In the genomic region with DNA sequence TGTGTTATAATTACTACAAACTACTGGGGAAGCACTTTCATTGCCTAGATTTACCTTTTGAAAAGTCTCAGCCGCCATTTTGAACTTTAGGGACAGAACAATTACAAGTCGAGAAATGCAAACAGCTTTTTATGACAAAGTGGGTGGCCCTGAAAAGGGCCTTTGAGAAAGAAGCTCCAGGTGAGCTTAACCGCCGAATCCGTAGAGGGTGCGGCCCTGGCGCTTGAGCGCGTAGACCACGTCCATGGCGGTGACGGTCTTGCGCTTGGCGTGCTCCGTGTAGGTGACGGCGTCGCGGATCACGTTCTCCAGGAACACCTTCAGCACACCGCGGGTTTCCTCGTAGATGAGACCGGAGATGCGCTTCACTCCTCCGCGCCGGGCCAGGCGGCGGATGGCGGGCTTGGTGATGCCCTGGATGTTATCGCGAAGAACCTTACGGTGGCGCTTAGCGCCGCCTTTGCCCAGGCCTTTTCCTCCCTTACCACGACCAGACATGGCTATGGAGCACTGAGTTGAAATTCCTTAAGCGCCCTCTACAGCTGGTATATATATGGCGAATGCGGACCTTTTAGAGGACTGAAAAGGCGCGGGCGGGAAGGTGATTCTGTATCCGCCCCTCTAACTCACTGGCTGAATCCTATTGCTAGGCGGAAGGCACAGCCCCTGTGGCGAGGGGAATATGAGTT, we compare ENCODE assay signal across 8 mouse cellular contexts. TPM values are rescaled to one million over a fixed set of nuclear protein-coding genes. Genes with fewer than 3 reads are reported as not detected.
DNase-seq lines count a peak whose midpoint lies in the region; ATAC-seq and TF ChIP-seq lines count a peak whose summit lies in the region.
"Not testable (repeated sequence)": the region's sequence is repeated elsewhere in the genome, so short reads cannot be mapped to it uniquely, and the experiment has no call there.

A gene (minus strand): TSS at position 503 of the 689 bp plus-strand sequence.

- not testable (repeated sequence) for H3K4me1 ChIP-seq in ES-E14 (ENCODE audit: control insufficient read depth in 2 of 2, insufficient read depth in 2 of 2, low read length in 2 of 2, poor library complexity in 1 of 2); neural tube, embryonic 14.5 days (ENCODE audit: control insufficient read depth, insufficient read depth, low read length); testis, adult 2 months (ENCODE audit: control insufficient read depth, insufficient read depth, low read length)
- H3K4me1 ChIP-seq in forebrain, embryonic 15.5 days: peaks cover 31% of the 10 kb centered on the region

- H3K27ac ChIP-seq in ES-E14 (ENCODE audit: insufficient read depth, low read depth, low read length, poor library complexity, severe bottlenecking): peak within 1 kb of the TSS; percentile 92
- peak within 1 kb of the TSS; percentile 93 for H3K27ac ChIP-seq in forebrain, embryonic 15.5 days (replicated peaks)
- peak within 1 kb of the TSS; percentile 84 for H3K27ac ChIP-seq in neural tube, embryonic 14.5 days (ENCODE audit: low read depth, low read length)
- H3K27ac ChIP-seq in testis, adult 2 months (ENCODE audit: control insufficient read depth, insufficient read depth, low read depth, low read length): peak within 1 kb of the TSS; percentile 36; the same call in 1 of the 2 replicates

- H3K4me3 ChIP-seq in ES-E14 (ENCODE audit: insufficient read depth in 1 of 2, low read depth in 1 of 2, low read length in 2 of 2, poor library complexity in 1 of 2, severe bottlenecking in 1 of 2): peak within 1 kb of the TSS; percentile 22 to 64
- peak within 1 kb of the TSS; percentile 51 for H3K4me3 ChIP-seq in forebrain, embryonic 15.5 days
- H3K4me3 ChIP-seq in neural tube, embryonic 14.5 days (ENCODE audit: low read depth, low read length): peak within 1 kb of the TSS; percentile 34
- H3K4me3 ChIP-seq in testis, adult 2 months (ENCODE audit: control insufficient read depth, low read depth, low read length): peak within 1 kb of the TSS; percentile 66

- peak; percentile 85 for ATAC-seq in forebrain, embryonic 15.5 days (replicated peaks)
- ATAC-seq in neural tube, embryonic 14.5 days (ENCODE audit: low read depth): peak; percentile 91

- peak within 1 kb of the TSS; percentile 63 for H3K4me2 ChIP-seq in forebrain, embryonic 15.5 days (replicated peaks)
- peak within 1 kb of the TSS; percentile 52 for H3K4me2 ChIP-seq in neural tube, embryonic 14.5 days (ENCODE audit: low read depth, low read length)

- H3K36me3 ChIP-seq in ES-E14 (ENCODE audit: control insufficient read depth, insufficient read depth, low read length, poor library complexity, severe bottlenecking); forebrain, embryonic 15.5 days; neural tube, embryonic 14.5 days (ENCODE audit: control insufficient read depth, insufficient read depth, low read length); testis, adult 2 months (ENCODE audit: control insufficient read depth, insufficient read depth, low read length): not testable (repeated sequence)

- in situ Hi-C loops in ES-E14 (cut with MboI; ENCODE audit: low sequenced_read_pairs in 2 of 2, unreplicated experiment in 2 of 2): loop anchor here (10.0 to 25.0 kb wide), 3 partner anchors 194 to 1814 kb away; a partner anchor contains a TSS

- peak; percentile 51; the same call in 1 of the 2 replicates for TF ChIP-seq POLR2A in testis, adult 2 months (IDR thresholded peaks at IDR 0.05; ENCODE audit: control insufficient read depth, low read depth, low read length)

- TF ChIP-seq CTCF in testis, adult 2 months (IDR thresholded peaks at IDR 0.05; ENCODE audit: control insufficient read depth, insufficient read depth, insufficient replicate concordance, low read depth, low read length): not testable (repeated sequence)

- WGBS in forebrain, embryonic 15.5 days: 0% methylated on average over 47 of the region's 47 CpGs
- WGBS in neural tube, embryonic 14.5 days: 1% methylated on average over 44 of the region's 47 CpGs

- intact Hi-C loops in heart, postnatal 25 days (cut with DNase I): not testable (repeated sequence)

- peak; percentile 96 for DNase-seq in ES-E14 (ENCODE audit: low read depth, low spot score)
- DNase-seq in cerebellum, adult 11-12 months: peak; percentile 93
- DNase-seq in heart, postnatal 25 days (ENCODE audit: low spot score): peak; percentile 62
- peak; percentile 90 to 95 for DNase-seq in layer of hippocampus, adult 18-20 months (ENCODE audit: low spot score in 2 of 2)
- DNase-seq in lung, adult 18-20 months: peak; percentile 81 to 90

- H3K9me3 ChIP-seq in ES-E14 (ENCODE audit: control insufficient read depth, insufficient read depth, low read depth, low read length); forebrain, embryonic 15.5 days; neural tube, embryonic 14.5 days (ENCODE audit: control insufficient read depth, low read length): not testable (repeated sequence)

- H3K27me3 ChIP-seq in forebrain, embryonic 15.5 days; neural tube, embryonic 14.5 days (ENCODE audit: control insufficient read depth, insufficient read depth, low read length); testis, adult 2 months (ENCODE audit: control insufficient read depth, insufficient read depth, low read length): not testable (repeated sequence)

- peak within 1 kb of the TSS; percentile 84 for H3K9ac ChIP-seq in ES-E14 (ENCODE audit: insufficient read depth, low read depth, low read length, poor library complexity, severe bottlenecking)
- peak within 1 kb of the TSS; percentile 58 for H3K9ac ChIP-seq in forebrain, embryonic 15.5 days (replicated peaks)
- H3K9ac ChIP-seq in neural tube, embryonic 14.5 days (replicated peaks; ENCODE audit: low read depth, low read length): peak within 1 kb of the TSS; percentile 43

RNA-seq across cellular contexts. Expression of the gene that starts here (rescaled TPM):
- 1,886 and 2,172 TPM in 2 replicates for total RNA-seq in ES-E14 (2012; rRNA removed)
- polyA plus RNA-seq in forebrain, embryonic 15.5 days (2015; fragmentation: Nextera tagmentation; extraction: Ambion mirVana): 0.70 and 0.73 TPM in 2 replicates
- 10 to 100 TPM; 33.0 to 46.9 TPM for total RNA-seq in heart, postnatal 25 days (2021)
- total RNA-seq in layer of hippocampus, adult 18-20 months (2021): 100 to 1,000 TPM; 135 to 161 TPM
- not detected in 2 replicates for polyA plus RNA-seq in neural tube, embryonic 14.5 days (2014; fragmentation: Nextera tagmentation; extraction: Ambion mirVana)
- 2.1 and 3.7 TPM in 2 replicates for polyA plus RNA-seq in testis, adult 2 months (2012; rRNA removed)

Comparison
In these comparisons a context has a peak if more than half of its experiments do, and no peak if none do; other contexts are left out.
1. Peak in every context shown above with its lines: DNase-seq, ATAC-seq, H3K4me3 ChIP-seq and H3K27ac ChIP-seq.
2. RNA of the gene that starts here (total RNA-seq): 1,886 to 2,172 TPM in ES-E14; 135 to 161 TPM in layer of hippocampus, adult 18-20 months and 33.0 to 46.9 TPM in heart, postnatal 25 days; every median in the first group is over 10 times any median in the second.
3. Peak in ATAC-seq, H3K4me3 ChIP-seq, H3K27ac ChIP-seq, H3K9ac ChIP-seq and H3K4me2 ChIP-seq in forebrain, embryonic 15.5 days; RNA of the gene not detected or under 1 TPM.
4. Peak in ATAC-seq, H3K4me3 ChIP-seq, H3K27ac ChIP-seq, H3K9ac ChIP-seq and H3K4me2 ChIP-seq in neural tube, embryonic 14.5 days; RNA of the gene not detected or under 1 TPM.
5. H3K27ac ChIP-seq: peak in every context shown above with its lines; median percentile 93 in forebrain, embryonic 15.5 days; 92 in ES-E14; 84 in neural tube, embryonic 14.5 days; 36 in testis, adult 2 months.